Mouse (Mus musculus) CH12.LX (cell line): ENCODE results near the gene Tubd1. TPM values are rescaled to one million over a fixed set of nuclear protein-coding genes. Genes with fewer than 3 reads are reported as not detected.

Source experiments
- DNase-seq: peaks from one replicate; pipeline ENCODE4 v3.0.0-alpha.2; 2013; ENCODE audit errors: extremely low read depth
- H3K27ac ChIP-seq: 2 replicates; pipeline ENCODE4 v1.5.1; 2012; ENCODE audit warnings: low read depth, mild to moderate bottlenecking, control low read depth, moderate library complexity; ENCODE audit not compliant: insufficient read depth
- H3K27me3 ChIP-seq: replicated peaks from 2 replicates; pipeline ENCODE3; 2012; ENCODE audit warnings: inconsistent platforms
- H3K36me3 ChIP-seq, 2 experiments: replicated peaks in 1 of 2; 2 replicates each; pipeline versions ENCODE3 to v1.6.1; 2012; ENCODE audit warnings: inconsistent platforms in 1 of 2, low read length in 1 of 2, mild to moderate bottlenecking in 1 of 2, mixed read lengths in 1 of 2, moderate library complexity in 1 of 2; ENCODE audit not compliant: control insufficient read depth in 1 of 2, insufficient read depth in 1 of 2
- H3K4me1 ChIP-seq, 2 experiments: 2 replicates each; pipeline ENCODE4 v1.6.1; 2012; ENCODE audit warnings: inconsistent platforms in 1 of 2, moderate library complexity in 1 of 2; ENCODE audit not compliant: insufficient read depth in 2 of 2, control insufficient read depth in 1 of 2
- H3K4me2 ChIP-seq: 2 replicates; pipeline ENCODE4 v1.6.1; 2012; ENCODE audit warnings: low read depth, mild to moderate bottlenecking, control low read depth; ENCODE audit not compliant: poor library complexity, insufficient read depth, severe bottlenecking
- H3K4me3 ChIP-seq, 3 experiments: fragments of 150-350 bp in 1 of 3; sonication (generic) in 1 of 3; replicated peaks in 1 of 3; 2 replicates each; pipeline versions ENCODE3 to v1.5.1; 2011 to 2012; ENCODE audit warnings: low read depth in 2 of 3, low read length in 2 of 3, mild to moderate bottlenecking in 2 of 3, moderate library complexity in 2 of 3, control low read depth in 1 of 3, improper control_type of control experiment in 1 of 3, inconsistent platforms in 1 of 3, mixed read lengths in 1 of 3; ENCODE audit not compliant: poor library complexity in 1 of 3
- H3K79me2 ChIP-seq: replicated peaks from 2 replicates; pipeline ENCODE4 v1.6.1; 2012; ENCODE audit warnings: mild to moderate bottlenecking, moderate library complexity; ENCODE audit not compliant: control insufficient read depth, poor library complexity, insufficient read depth, severe bottlenecking; ENCODE audit errors: extremely low read depth
- H3K9ac ChIP-seq: 2 replicates; pipeline ENCODE4 v1.6.1; 2012; ENCODE audit warnings: low read depth, mild to moderate bottlenecking, control low read depth, moderate library complexity; ENCODE audit not compliant: insufficient read depth
- H3K9me3 ChIP-seq: replicated peaks from 2 replicates; pipeline ENCODE3; 2012; ENCODE audit warnings: low read length, inconsistent platforms, mixed read lengths
- CHD1 ChIP-seq: IDR thresholded peaks from 2 replicates; pipeline ENCODE4 v1.6.1; 2012; ENCODE audit warnings: low read depth, low read length, improper control_type of control experiment, inconsistent platforms
- E2F4 ChIP-seq: IDR thresholded peaks from 2 replicates; pipeline ENCODE4 v1.6.1; 2011; ENCODE audit warnings: low read depth, low read length, improper control_type of control experiment; ENCODE audit not compliant: insufficient replicate concordance
- ETS1 ChIP-seq: conservative IDR thresholded peaks from 2 replicates; pipeline ENCODE4 v1.6.1; 2012; ENCODE audit warnings: low read depth, mild to moderate bottlenecking, inconsistent platforms, low read length, improper control_type of control experiment, moderate library complexity
- HCFC1 ChIP-seq: IDR thresholded peaks from 2 replicates; pipeline ENCODE4 v1.6.1; 2012; ENCODE audit warnings: low read depth, mild to moderate bottlenecking, inconsistent platforms, low read length, improper control_type of control experiment
- JUN ChIP-seq: IDR thresholded peaks from 2 replicates; pipeline ENCODE4 v1.6.1; 2011; ENCODE audit warnings: low read depth, mild to moderate bottlenecking, low read length, improper control_type of control experiment, moderate library complexity; ENCODE audit not compliant: insufficient read depth
- JUND ChIP-seq: conservative IDR thresholded peaks from 2 replicates; pipeline ENCODE4 v1.6.1; 2011; ENCODE audit warnings: low read depth, low read length, improper control_type of control experiment
- KAT2A ChIP-seq: IDR thresholded peaks from 2 replicates; pipeline ENCODE4 v1.6.1; 2012; ENCODE audit warnings: low read length, improper control_type of control experiment, inconsistent platforms; ENCODE audit not compliant: insufficient replicate concordance
- MAFK ChIP-seq: IDR thresholded peaks from 2 replicates; pipeline ENCODE4 v1.6.1; 2011; ENCODE audit warnings: low read length, improper control_type of control experiment; ENCODE audit not compliant: insufficient replicate concordance
- MAX ChIP-seq: IDR thresholded peaks from 2 replicates; pipeline ENCODE4 v1.6.1; 2011; ENCODE audit warnings: low read length, improper control_type of control experiment
- MAZ ChIP-seq: IDR thresholded peaks from 2 replicates; pipeline ENCODE4 v1.6.1; 2012; ENCODE audit warnings: low read depth, mild to moderate bottlenecking, inconsistent platforms, low read length, improper control_type of control experiment, moderate library complexity
- MXI1 ChIP-seq: IDR thresholded peaks from 2 replicates; pipeline ENCODE4 v1.6.1; 2011; ENCODE audit warnings: mild to moderate bottlenecking, low read depth, low read length, improper control_type of control experiment
- NELFE ChIP-seq: IDR thresholded peaks from 2 replicates; pipeline ENCODE4 v1.6.1; 2011; ENCODE audit warnings: low read depth, low read length, improper control_type of control experiment
- PAX5 ChIP-seq: IDR thresholded peaks from 2 replicates; pipeline ENCODE4 v1.6.1; 2012; ENCODE audit warnings: low read length, inconsistent platforms, mixed read lengths
- POLR2A ChIP-seq: IDR thresholded peaks from 2 replicates; pipeline ENCODE4 v1.6.1; 2011; ENCODE audit warnings: low read depth, mild to moderate bottlenecking, improper control_type of control experiment, low read length
- RAD21 ChIP-seq: IDR thresholded peaks from 2 replicates; pipeline ENCODE4 v1.6.1; 2011; ENCODE audit warnings: low read depth, mild to moderate bottlenecking, low read length, improper control_type of control experiment, moderate library complexity
- SMC3 ChIP-seq: IDR thresholded peaks from 2 replicates; pipeline ENCODE4 v1.6.1; 2011; ENCODE audit warnings: low read depth, low read length, improper control_type of control experiment
- TCF12 ChIP-seq: IDR thresholded peaks from 2 replicates; pipeline ENCODE4 v1.6.1; 2014; ENCODE audit warnings: low read depth, mild to moderate bottlenecking, inconsistent platforms, low read length, improper control_type of control experiment
- UBTF ChIP-seq: IDR thresholded peaks from 2 replicates; pipeline ENCODE4 v1.6.1; 2012; ENCODE audit warnings: low read depth, mild to moderate bottlenecking, inconsistent platforms, low read length, improper control_type of control experiment, moderate library complexity
- USF2 ChIP-seq: conservative IDR thresholded peaks from 2 replicates; pipeline ENCODE4 v1.6.1; 2011; ENCODE audit warnings: low read depth, low read length, improper control_type of control experiment
- ZC3H11A ChIP-seq: IDR thresholded peaks from 2 replicates; pipeline ENCODE4 v1.6.1; 2012; ENCODE audit warnings: low read depth, mild to moderate bottlenecking, inconsistent platforms, low read length, improper control_type of control experiment
- ZKSCAN1 ChIP-seq: IDR thresholded peaks from 2 replicates; pipeline ENCODE4 v1.6.1; 2012; ENCODE audit warnings: low read depth, inconsistent platforms, low read length, improper control_type of control experiment, borderline replicate concordance
- ZMIZ1 ChIP-seq: IDR thresholded peaks from 2 replicates; pipeline ENCODE4 v1.6.1; 2012; ENCODE audit warnings: low read depth, mild to moderate bottlenecking, inconsistent platforms, low read length, improper control_type of control experiment
- ZNF384 ChIP-seq: IDR thresholded peaks from 2 replicates; pipeline ENCODE4 v1.6.1; 2012; ENCODE audit warnings: low read depth, low read length, improper control_type of control experiment, inconsistent platforms
- dilution Hi-C: fragments of 300-500 bp; cut with MboI; formaldehyde crosslinking; loops from 2 replicates; pipeline ENCODE4 v1.14.3; 2020; ENCODE audit warnings: low sequenced_read_pairs; ENCODE audit not compliant: extremely low pct_unique_long_range_greater_than_20kb, extremely low pct_ligation_motif_present
- in situ Hi-C: fragments of 300-500 bp; cut with MboI; formaldehyde crosslinking; loops from 3 replicates; pipeline ENCODE4 v1.14.3; 2019; ENCODE audit warnings: low sequenced_read_pairs, low pct_ligation_motif_present, low pct_unique_long_range_greater_than_20kb, mixed read lengths
- polyA plus RNA-seq: library from polyadenylated mRNA; unstranded; fragments of >175 nt; gene quantifications from 2 replicates; pipeline ENCODE4 v1.2.1, GENCODE M21; 2012; ENCODE audit warnings: low read depth; ENCODE audit not compliant: insufficient read length
- total RNA-seq, 2 experiments: library from RNA; depleted of rRNA; stranded (reverse); fragments of 300-350 nt in 1 of 2; fragments of >200 nt in 1 of 2; gene quantifications; 2 replicates each; pipeline ENCODE4 v1.2.3; 2012 to 2014

The Tubd1 gene
- total and polyA plus RNA-seq, 3 experiments, result 9.7 to 12.6 (median 11.9) TPM

- TF ChIP-seq MXI1 (peak; percentile 73; the same call in 1 of the 2 replicates), MAFK (no peak; the same call in 1 of the 2 replicates)
Measured at GRCm38 (mm10) chr11:86578809-86579730, 34.3 kb downstream of the Tubd1 start (continued).

GRCm38 (mm10) chr11:86579731-86580318 lies 35.0 kb downstream of the Tubd1 start:
- TF ChIP-seq KAT2A (0 out of 2 replicates have a peak, but pooled peaks have one; percentile 23), MAFK (no peak), CHD1 (0 out of 2 replicates have a peak, but pooled peaks have one; percentile 74), RAD21 (no peak)
- Histone ChIP-seq H3K4me2 (peak overlapping the region; percentile 86), H3K9ac (peak overlapping the region; percentile 99), H3K27ac (peak overlapping the region; percentile 93), H3K4me3 (peak overlapping the region in 2 of 3 experiments; percentile 1 to 16), H3K79me2 (peaks cover 8% of the 10 kb centered on the region), H3K36me3 (peaks cover under 1 to 3% of the 10 kb centered on the region in 2 experiments), H3K4me1 (peaks cover 32 to 77% of the 10 kb centered on the region in 2 experiments), H3K27me3 (no peaks in the 10 kb centered on the region), H3K9me3 (no peaks in the 10 kb centered on the region)
- in situ Hi-C loops, result loop anchor here (5.0 to 10.0 kb wide), 3 partner anchors 42 to 425 kb away; no protein-coding TSS in a partner anchor
- no peak for DNase-seq
- dilution Hi-C loops, result no loop called here

- peak overlapping the region; percentile 15 to 76 (median 16) for H3K4me3 ChIP-seq
- H3K27me3 ChIP-seq, result no peaks in the 10 kb centered on the region
- peak overlapping the region; percentile 99 for H3K9ac ChIP-seq
- peak overlapping the region; percentile 93 for H3K27ac ChIP-seq
- peaks cover 14% of the 10 kb centered on the region for H3K79me2 ChIP-seq
- peaks cover 29 to 70% of the 10 kb centered on the region in 2 experiments for H3K4me1 ChIP-seq
- H3K9me3 ChIP-seq, result no peaks in the 10 kb centered on the region
- in situ Hi-C loops (loop anchor here (5.0 kb wide), 1 partner anchor 42 kb away; no protein-coding TSS in a partner anchor), dilution Hi-C loops (no loop called here)
- DNase-seq, result peak; percentile 86
- H3K36me3 ChIP-seq, result peaks cover 3 to 10% of the 10 kb centered on the region in 2 experiments
- peak overlapping the region; percentile 86 for H3K4me2 ChIP-seq
- TF ChIP-seq POLR2A, result peak; percentile 70
- TF ChIP-seq ZMIZ1, result peak; percentile 73; the same call in 1 of the 2 replicates
- TF ChIP-seq NELFE, result 0 out of 2 replicates have a peak, but pooled peaks have one; percentile 62
- TF ChIP-seq ETS1, result peak; percentile 88
- no peak for TF ChIP-seq ZNF384
- TF ChIP-seq MXI1, result peak; percentile 57; the same call in 1 of the 2 replicates
- peak; percentile 51; the same call in 1 of the 2 replicates for TF ChIP-seq MAX
- peak; percentile 85 for TF ChIP-seq TCF12
- TF ChIP-seq ZC3H11A, result no peak
- peak; percentile 72 for TF ChIP-seq JUND
- TF ChIP-seq HCFC1, result peak; percentile 26
- TF ChIP-seq E2F4, result no peak
- no peak for TF ChIP-seq RAD21
- no peak for TF ChIP-seq ZKSCAN1
- 0 out of 2 replicates have a peak, but pooled peaks have one; percentile 23 for TF ChIP-seq JUN
- TF ChIP-seq UBTF, result no peak; the same call in 1 of the 2 replicates
- TF ChIP-seq USF2, result no peak; the same call in 1 of the 2 replicates
- TF ChIP-seq MAZ, result no peak
- peak; percentile 19 for TF ChIP-seq SMC3
- TF ChIP-seq PAX5, result no peak
Measured at GRCm38 (mm10) chr11:86580319-86581113, 35.7 kb downstream of the Tubd1 start.
